Mouse (Mus musculus): Measurements from ENCODE around the gene Vsir. TPM values are rescaled to one million over a fixed set of nuclear protein-coding genes. Genes with fewer than 3 reads are reported as not detected.

The Vsir gene
- total RNA-seq, 2 experiments from 2014 or later, result 15.3 TPM

DNA sequence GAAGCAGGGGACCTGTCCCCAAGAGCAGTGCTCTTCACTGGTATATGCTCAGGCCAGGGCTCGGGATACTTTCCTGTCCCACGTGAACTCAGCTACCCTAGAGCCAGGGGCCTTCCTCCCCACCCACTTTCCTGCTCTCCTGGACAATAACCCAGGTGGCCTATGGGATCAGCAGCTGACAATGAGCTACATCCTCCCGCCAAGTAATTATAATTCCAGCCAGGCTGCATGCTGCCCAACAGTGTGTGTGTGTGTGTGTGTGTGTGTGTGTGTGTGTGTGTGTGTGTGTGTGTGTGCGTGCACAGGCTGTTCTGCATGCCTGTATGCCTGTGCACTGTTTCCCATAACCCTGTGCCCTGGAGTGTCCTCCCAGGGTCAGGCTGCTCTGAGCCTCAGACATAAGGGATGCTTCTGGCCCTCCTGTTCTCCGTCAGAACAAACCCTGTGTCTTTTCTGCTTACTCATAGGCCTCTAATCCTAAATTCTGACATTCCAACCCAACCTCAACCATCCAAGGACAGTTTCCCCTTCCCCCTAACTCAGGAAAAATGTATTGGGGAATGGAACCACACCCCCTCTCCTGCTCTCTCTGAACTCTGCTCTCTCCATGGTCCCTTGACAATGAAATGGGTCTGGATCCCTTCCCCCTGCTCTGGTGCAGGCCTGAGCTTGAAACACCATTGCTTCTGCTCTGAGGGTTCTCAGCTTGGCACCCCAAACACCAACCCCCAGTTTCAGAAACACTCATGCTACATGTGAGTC, 6.8 kb downstream of the Vsir start:
- no peak for DNase-seq (ENCODE audit: low spot score in 2 of 2)

DNA sequence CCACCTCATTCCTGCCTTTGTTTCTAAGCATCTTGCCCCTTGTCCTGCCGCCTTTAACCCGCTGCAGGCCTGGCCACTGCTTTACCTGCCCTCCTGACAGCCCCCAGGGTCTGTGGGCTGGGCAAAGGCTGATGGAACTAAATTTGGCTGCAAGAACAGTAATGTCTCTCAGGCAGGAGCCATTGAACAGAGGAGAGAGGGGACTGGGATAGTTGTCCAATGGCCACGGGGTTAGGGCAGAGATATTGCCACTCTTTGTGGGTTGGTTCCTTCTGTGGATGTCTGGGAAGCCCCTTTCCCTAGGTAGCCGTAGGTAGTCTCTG, 7.3 kb downstream of the Vsir start:
- DNase-seq (ENCODE audit: low spot score in 2 of 2), result no peak

DNA sequence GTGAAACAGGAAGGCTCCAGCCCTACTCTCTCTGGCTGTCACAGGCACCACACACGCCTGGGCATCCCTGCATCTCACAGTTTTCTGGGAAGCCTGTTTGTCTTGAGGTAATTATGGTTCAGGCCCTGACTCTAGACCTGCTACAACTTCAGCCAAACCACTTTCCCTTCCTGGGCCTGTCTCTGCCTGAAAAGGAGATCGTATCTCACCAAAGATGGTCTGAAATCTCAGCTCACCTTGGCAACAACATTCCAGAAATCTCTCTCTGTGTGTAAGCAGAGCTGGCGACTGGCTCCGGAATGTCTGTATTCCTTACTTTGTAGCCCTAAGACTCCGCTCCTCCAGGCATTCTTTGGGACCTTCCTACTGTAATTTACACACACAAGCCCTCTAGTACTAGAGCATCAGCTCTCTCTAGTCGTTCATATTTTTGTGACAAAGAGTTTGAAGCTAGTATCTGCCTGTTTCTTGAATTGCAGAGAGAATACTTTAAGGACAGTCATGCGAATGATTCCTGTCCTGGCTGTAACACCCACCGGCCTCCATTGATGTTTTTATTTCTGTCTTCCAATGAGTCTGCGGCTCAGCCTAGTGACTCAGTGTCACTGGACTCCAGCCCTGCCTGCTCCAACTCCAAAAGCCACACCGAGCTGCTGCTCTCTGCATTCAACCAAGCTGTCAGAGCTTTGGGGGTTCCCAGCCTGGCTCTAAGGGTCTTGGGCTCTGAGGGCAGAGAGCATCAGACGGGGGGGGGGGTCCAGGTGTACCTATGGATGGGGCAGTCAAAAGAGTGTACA, 8.4 kb downstream of the Vsir start:
- no peak for DNase-seq (ENCODE audit: low spot score in 2 of 2)

DNA sequence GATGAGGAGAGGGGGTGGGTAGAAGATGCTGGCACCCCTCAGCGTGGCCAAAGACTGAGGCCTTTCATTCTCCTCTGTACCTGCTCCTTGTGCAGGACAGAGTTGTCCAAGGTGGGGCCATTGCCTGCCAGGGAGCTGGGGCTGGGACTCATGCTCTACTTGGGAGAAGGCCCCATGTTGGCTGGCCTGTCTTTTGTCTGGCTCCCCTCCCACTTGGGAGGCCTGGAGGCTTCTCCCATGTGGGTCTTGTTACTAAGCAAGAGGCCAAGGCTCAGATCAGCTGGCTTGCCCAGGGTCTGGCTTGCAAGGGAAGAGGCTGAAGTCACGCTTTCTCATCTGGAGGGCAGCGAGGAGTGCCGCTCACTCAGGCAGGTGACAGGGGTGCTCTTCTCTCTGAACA, 10.8 kb downstream of the Vsir start:
- DNase-seq (ENCODE audit: low spot score in 2 of 2), result no peak

DNA sequence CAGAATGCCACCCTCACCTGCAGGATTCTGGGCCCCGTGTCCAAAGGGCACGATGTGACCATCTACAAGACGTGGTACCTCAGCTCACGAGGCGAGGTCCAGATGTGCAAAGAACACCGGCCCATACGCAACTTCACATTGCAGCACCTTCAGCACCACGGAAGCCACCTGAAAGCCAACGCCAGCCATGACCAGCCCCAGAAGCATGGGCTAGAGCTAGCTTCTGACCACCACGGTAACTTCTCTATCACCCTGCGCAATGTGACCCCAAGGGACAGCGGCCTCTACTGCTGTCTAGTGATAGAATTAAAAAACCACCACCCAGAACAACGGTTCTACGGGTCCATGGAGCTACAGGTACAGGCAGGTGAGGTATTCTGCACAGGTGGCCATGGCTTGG, 11.2 kb downstream of the Vsir start:
- no peak for DNase-seq (ENCODE audit: low spot score in 2 of 2)

DNA sequence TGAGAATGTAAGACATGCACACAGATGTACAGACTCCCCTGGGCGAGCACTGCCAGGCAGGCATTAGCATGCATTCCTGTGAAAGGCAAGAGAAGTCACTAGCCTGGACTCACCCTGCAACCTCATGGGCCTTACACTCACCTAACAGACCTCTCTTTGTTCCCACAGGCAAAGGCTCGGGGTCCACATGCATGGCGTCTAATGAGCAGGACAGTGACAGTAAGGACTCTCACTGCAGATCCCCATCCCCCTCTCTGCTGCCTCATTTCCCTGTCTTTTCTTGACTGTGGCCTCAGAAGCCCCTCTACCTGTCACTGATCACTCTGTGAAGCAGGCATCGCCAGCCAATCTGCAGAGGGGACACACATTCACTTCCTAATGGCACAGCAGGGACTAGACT, 12.1 kb downstream of the Vsir start:
- DNase-seq (ENCODE audit: low spot score in 2 of 2), result no peak

DNA sequence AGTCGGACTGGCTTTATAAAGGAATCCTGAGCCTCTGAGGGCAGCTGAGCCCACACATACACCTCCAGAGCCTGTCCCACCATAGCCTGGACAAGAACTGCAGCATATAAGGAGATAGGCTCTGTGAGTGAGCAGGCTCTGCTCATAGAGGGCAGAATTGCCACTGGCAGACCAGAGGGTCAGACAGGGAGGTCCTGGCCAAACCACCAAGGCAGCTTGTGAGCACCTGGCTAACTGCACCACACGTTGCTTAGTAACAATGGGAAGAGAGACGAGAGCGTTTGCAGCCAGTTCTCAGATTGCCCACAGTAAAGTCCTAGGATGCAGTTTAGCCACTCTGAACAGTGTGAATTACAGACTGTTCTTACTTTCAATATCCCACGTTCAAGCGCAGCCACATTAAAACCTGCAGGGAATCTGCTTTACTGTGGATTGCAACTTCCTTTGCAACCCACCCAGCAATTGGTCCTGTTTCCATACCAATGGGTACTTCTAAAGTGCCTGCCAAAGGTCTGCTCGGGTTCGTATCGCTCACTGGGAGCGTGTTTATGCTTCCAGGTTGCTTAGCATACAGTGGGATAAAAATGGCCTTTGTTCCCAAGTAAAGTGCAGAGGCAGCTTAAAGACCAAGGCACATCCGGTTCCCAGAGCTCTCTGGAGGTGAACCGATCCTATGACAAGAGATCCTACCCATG, 15.1 kb downstream of the Vsir start:
- DNase-seq (ENCODE audit: low spot score in 2 of 2), result no peak

DNA sequence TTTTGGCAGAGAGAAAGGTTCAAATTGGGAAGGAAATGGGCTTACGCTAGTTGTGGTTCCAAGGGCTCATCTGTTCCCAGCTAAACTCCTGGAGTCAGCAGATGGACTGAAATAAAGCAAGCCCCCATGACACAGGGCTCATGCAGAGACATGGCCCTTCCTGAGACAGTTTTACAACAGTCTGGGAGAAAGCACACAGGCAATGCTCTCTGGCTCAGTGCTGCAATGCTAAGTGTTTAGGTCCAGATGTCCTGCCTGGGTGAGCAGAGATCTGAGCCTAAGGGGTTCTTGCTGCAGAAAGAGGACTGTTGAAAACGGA, 15.6 kb downstream of the Vsir start:
- DNase-seq (ENCODE audit: low spot score in 2 of 2), result no peak

DNA sequence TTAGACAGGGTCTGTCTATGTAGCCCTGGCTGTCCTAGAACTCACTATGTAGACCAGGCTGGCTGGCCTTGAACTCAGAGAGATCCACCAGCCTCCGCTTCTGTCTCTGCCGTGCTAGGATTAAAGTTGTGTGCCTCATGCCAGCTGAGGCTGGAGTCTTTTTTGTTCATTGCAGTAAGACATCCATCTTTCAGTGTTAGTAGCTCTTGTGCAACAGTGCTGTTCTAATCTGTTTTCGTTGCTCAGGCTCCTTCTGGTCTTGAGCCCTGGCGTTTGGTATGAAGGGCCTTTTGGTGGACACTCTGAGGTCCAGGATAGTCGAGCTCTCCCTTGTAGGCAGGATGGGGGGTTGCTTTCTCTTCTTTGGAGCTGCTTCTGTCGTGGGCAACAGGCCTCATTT, 16.8 kb downstream of the Vsir start:
- DNase-seq (ENCODE audit: low spot score in 2 of 2), result no peak

DNA sequence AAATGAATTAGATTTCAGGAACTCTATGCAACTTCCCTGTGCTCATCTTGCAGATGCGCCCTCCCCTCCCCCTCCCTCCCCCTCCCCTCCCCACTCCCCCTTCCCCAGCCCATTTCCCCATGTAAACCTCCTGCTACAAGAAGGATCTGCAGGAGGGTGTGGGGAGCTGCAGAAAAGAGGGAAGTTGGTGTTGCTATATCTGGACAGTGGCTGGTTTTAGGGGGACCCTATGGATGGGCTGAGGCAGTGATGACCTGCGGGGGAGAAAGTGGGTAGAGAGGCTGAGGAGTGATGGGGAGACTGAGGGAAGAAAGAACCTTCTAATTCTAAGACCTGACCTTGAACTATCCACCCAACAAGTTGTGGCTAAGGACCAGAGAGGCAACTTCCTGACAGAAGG, 20.5 kb downstream of the Vsir start:
- no peak for DNase-seq (ENCODE audit: low spot score in 2 of 2)

DNA sequence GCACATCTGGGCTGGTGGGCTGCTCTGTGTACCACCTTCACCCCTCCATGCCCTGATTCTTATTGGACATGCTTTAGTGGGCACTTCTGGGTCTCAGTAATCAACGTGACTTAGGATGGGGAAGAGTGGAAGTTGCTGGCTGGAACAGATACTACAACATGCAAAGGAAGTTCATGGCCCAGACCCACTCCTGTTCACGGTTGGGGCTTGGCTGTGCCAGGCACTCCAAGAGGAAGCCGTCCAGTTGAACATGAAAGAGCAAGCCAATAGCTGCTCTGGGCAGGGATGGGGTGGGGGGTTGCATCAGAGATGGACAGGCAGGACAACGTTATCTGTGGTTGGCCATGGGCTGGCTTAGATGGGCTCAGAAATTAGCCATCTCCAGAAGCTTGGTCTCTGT, 21.3 kb downstream of the Vsir start:
- DNase-seq (ENCODE audit: low spot score in 2 of 2), result no peak

DNA sequence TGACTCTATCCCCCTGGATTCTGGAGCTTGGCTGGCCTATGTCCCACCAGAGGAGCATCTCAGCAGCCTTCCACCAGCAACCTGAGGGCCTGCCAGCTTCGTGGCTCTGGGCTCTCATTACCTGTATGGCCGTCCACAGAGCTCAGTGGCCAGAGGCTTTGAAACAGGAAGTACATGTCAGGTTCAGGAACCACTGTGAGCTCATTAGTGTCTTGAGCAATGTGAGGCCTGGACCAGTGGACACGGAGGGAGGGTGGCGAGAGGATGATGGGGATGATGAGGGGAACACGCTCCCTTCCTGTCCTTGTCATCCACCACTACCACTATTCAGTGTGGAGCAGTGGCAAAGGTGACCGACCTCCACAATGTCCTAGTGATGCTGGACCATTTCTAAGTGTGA, 22.8 kb downstream of the Vsir start:
- DNase-seq (ENCODE audit: low spot score in 2 of 2), result no peak

DNA sequence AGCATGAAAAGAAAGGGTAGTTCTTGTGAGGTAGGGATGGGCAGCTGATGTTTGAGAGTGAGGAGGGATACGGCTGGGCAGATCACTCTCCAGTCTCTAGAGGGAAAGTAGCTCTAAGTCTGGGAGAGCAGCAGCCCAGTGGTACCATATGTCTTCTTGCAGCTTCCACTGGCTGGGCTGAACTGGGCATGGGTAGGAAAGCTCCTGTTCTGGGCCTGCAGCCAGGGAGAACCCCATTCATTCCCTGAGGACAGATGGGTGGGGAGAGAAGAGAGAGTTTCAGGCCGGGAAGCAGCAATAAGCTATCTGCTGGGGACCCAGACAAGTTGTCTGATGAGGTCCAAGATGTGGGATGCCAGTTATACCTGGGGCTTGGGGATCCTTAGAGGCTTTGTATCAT, 23.4 kb downstream of the Vsir start:
- peak; percentile 47 to 58 for DNase-seq (ENCODE audit: low spot score in 2 of 2)

DNA sequence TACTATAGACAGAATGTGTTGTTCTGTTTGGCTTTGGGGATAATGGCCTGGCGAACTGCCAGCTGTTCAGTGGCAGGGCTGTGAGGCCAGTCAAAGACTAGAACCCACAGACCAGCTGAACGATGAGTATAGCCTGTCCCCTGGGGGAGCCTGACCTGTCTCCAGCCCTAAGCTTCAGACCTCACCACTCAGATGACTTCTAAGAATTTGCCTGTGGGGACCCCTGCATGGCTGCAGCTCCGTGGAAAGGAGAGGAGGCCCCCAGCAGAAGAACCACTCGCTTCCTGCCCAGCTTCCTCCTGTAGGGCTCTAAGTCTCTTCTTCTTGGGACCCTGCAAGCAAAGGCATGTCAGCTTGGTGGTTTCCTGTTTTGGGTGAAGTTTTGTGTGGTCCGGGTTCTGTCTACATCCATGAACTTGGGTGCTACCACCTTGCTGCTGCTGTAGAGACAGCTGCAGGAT, 24.0 kb downstream of the Vsir start:
- no peak for DNase-seq (ENCODE audit: low spot score in 2 of 2)

DNA sequence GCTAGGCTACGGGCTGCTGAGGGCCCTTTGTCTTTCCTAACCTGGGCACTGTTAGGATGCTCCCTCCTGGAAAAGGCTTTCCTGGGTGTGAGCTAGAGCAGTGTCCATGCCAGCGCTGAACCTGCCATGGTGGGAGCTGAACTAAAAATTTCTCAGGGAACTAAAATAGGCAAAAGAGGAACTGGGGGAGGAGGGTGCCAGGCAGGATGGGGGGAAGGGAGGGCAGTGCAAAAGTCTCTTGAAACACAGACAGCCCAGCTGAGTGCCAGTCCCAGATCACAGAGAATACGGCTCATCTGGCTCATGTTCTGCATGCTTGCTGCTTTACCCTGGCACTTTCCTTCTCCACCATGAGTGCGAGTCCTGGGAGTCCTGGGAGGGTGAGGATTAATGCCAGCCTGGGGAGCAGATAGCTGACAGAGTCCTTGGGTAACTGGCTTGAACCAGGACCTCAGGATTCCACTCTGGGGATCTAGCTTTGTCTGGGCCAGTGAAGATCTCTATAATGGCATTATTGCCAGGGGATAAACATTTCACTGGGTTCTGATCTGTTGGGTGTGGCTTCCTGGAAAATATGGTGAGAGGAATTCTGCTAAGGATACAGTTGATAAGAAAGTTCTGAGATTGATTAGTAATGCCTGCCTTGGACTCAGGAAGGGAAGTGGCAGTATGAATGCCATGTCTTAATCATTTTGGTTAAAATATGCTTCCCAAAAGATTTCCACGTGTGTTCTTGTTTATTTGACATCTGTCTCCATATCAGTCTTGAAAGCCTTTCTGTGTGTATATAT, 25.1 kb downstream of the Vsir start:
- no peak for DNase-seq (ENCODE audit: low spot score in 2 of 2)

DNA sequence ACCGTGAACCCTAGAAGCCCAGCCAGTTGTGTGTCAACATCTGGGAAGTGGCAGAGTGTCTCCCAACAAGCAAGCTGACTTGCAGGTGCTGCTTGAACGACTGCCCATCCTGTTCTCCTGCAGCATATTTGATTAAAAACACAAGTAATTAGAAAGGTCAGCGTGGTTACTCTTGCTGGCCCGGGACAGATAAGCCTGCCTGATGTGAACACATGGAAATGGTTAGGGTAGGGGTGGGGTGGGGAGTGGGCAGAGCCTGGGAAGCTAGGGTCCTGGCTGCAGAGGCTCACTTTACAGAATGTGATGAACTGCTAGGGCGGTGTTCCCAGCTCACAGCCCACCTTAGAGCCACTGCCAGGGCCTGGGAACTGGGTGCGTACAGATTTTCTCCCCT, 26.9 kb downstream of the Vsir start:
- DNase-seq (ENCODE audit: low spot score in 2 of 2), result no peak

DNA sequence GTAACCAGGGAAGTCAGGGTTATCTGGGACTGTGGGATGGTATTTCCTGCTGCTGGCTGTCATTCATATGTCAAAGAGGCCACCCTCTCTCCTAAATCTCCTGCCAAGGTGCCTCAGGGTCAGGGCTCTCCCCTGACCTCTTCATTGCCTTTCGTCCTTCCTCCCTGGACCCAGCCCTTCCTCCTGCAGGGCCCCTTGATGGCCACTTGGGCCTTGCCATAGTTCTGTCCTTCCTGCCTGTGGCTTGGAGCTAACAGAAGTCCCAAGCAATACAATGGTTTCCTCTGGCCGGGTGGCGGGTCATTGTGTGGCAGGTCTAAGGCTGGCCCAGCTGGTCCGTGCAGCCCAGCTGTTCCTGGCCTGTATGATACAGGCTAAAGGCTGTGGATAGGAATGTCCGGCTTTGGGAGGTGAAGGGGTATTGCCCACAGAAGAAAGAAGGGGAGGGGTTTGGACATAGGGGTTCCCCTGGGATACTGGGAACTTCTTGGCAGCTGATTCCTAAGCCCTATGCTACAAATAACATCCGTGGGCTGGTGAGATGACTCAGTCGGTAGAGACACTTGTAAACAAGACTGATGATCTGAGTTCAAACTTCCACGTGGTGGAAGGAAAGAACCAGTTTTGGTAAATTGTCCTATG, 27.4 kb downstream of the Vsir start:
- no peak for DNase-seq (ENCODE audit: low spot score in 2 of 2)

DNA sequence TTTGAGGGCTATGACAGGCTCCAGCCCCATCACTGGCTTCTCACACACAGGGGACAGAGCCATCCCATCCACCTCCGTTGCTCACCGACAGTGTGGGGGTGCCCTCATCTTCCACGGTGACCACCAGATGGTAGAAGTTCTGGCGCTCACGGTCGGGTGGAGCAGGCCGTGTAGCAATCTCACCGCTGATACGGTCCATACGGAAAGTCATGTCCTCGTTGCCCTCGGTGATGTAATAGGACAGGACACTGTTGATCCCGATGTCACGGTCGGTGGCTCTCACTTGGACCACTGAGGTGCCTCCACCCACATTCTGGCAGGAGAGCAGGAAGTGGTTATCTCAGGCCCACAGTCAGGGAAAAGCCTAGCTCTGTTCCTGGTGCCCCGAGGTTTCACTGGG, 30.1 kb downstream of the Vsir start:
- no peak for DNase-seq (ENCODE audit: low spot score in 2 of 2)

DNA sequence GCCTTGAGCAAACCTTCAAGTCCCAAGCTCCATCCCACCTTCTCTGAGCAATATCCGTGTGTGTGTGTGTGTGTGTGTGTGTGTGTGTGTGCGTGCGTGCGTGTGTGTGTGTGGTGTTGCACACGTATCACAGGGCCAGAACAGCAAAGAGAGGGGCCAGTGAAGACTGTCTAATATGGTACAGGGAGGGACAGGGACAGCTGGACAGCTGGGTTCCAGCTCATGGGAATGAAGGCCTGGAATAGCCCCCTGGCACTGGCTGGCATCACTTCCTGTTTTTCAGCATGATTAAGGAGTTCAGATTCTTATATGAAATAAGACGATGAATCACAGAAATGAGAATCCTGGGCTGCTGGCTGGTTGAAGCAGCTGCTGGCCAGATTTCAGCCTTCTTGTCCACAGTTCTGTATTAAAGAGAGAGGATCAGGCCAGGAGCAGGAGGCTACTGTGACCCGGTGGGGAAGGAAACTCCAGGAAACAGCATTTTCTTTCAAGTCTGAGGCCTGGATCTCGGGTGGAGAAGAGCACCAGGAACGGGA, 32.8 kb downstream of the Vsir start:
- DNase-seq (ENCODE audit: low spot score in 2 of 2), result no peak

DNA sequence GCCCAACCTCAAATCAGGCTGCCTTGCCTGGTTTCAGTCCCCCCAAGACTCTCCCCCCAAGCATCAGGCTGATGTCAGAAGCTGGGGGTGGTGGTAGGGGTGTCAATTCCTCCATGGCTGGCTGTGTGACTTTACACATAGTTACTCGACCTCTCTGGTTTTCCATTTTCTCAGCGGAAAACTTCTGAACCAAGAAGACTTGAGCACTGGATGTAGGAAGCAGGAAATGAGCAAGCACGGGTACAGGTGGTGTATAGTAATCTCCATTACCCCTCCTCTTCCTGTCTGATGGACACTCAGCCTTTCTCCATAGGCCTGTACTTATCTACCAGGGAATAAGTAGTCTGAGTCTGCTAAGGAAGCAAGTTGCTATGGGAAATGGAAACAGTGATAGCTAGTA, 33.6 kb downstream of the Vsir start:
- DNase-seq (ENCODE audit: low spot score in 2 of 2), result no peak
